Mouse (Mus musculus) thymus, adult 2 months (tissue): ENCODE results near the gene BC024978.

ENCODE experiments used
- CTCF ChIP-seq: fragments of 200-500 bp; IDR thresholded peaks from 2 replicates; pipeline ENCODE4 v1.5.1; 2012; ENCODE audit warnings: mild to moderate bottlenecking, control low read depth, low read length, moderate library complexity, borderline replicate concordance; ENCODE audit not compliant: control insufficient read depth, poor library complexity, insufficient read depth; ENCODE audit errors: extremely low read depth
- POLR2A ChIP-seq: fragments of 200-500 bp; IDR thresholded peaks from 2 replicates; pipeline ENCODE4 v1.6.1; 2012; ENCODE audit warnings: mild to moderate bottlenecking, low read length, control low read depth, moderate library complexity; ENCODE audit not compliant: control insufficient read depth, poor library complexity, insufficient read depth; ENCODE audit errors: extremely low read depth

- TF ChIP-seq CTCF (0 out of 2 replicates have a peak, but pooled peaks have one; percentile 39), POLR2A (peak; percentile 60)
Measured at GRCm38 (mm10) chr7:27195681-27196611, at the start of gene BC024978, which contains the start of gene Snrpa.
